Mouse (Mus musculus): ENCODE data around the gene Eid2.
"Not testable (repeated sequence)": the region's sequence is repeated elsewhere in the genome, so short reads cannot be mapped to it uniquely, and the experiment has no call there.

Eid2 gene

GRCm38 (mm10) chr7:28267129-28268041 is at the start of gene Eid2:
Eid2 (plus strand) TSS chr7:28267881.
- POLR2A ChIA-PET = interaction anchor here in 3 of 4 experiments (0.5 to 1.9 kb wide), 35 partner anchors 10 to 859 kb away, joined by 3 to 8 read pairs (median 4); partner anchors contain the start of genes Rps16 (in 3 of the 3), Selenov (in 3 of the 3), Dll3 (in 2 of the 3) and Dyrk1b (in 1 of the 3)
- CTCF ChIA-PET = interaction anchor here (0.6 to 1.9 kb wide), 20 partner anchors 10 to 566 kb away, joined by 3 to 15 read pairs (median 4); partner anchors contain the start of genes Dll3 (in 1 of the 4) and Eid2b (in 1 of the 4)

- CTCF ChIA-PET, POLR2A ChIA-PET: not testable (repeated sequence)
These were observed 48.5 kb upstream of the Eid2 start for GRCm38 (mm10) chr7:28218951-28219740.

- POLR2A ChIA-PET, CTCF ChIA-PET: not testable (repeated sequence)
These were observed 40.8 kb upstream of the Eid2 start for GRCm38 (mm10) chr7:28226836-28227235.

GRCm38 (mm10) chr7:28227421-28227820 is 40.3 kb upstream of the Eid2 start:
- CTCF ChIA-PET = not testable (repeated sequence)
- POLR2A ChIA-PET = interaction anchor here in 1 of 4 experiments (1.0 kb wide), 1 partner anchor 9 kb away, joined by 3 read pairs; no protein-coding TSS in a partner anchor

GRCm38 (mm10) chr7:28243943-28244342 is 23.7 kb upstream of the Eid2 start:
- POLR2A ChIA-PET, CTCF ChIA-PET: not testable (repeated sequence)

GRCm38 (mm10) chr7:28248957-28249356 is 18.7 kb upstream of the Eid2 start:
- CTCF ChIA-PET = interaction anchor here in 2 of 4 experiments (0.7 to 1.6 kb wide), 4 partner anchors 19 to 411 kb away, joined by 4 to 6 read pairs (median 4); partner anchors contain the start of gene Eid2 (in 1 of the 2)
- POLR2A ChIA-PET = interaction anchor here in 2 of 4 experiments (0.7 to 1.2 kb wide), 3 partner anchors 19 to 372 kb away, joined by 3 to 9 read pairs (median 5); partner anchors contain the start of gene Eid2 (in 1 of the 2)

- ChIA-PET POLR2A (no interaction called here), CTCF (no interaction called here)
These were observed 15.7 kb upstream of the Eid2 start for GRCm38 (mm10) chr7:28251976-28252375.

GRCm38 (mm10) chr7:28254591-28254990 is 13.1 kb upstream of the Eid2 start:
- POLR2A ChIA-PET = no interaction called here

GRCm38 (mm10) chr7:28255476-28255875 is 12.2 kb upstream of the Eid2 start:
- ChIA-PET CTCF (interaction anchor here (0.6 to 1.7 kb wide), 18 partner anchors 8 to 266 kb away, joined by 3 to 7 read pairs (median 3); partner anchors contain the start of genes Dyrk1b (in 1 of the 4), Eid2 (in 1 of the 4) and Eid2b (in 1 of the 4)), POLR2A (interaction anchor here in 3 of 4 experiments (0.6 to 1.0 kb wide), 3 partner anchors 40 to 445 kb away, joined by 3 to 4 read pairs (median 3); partner anchors contain the start of gene Dll3 (in 1 of the 3))

More at GRCm38 (mm10) chr7:28254591-28254990, 13.1 kb upstream of the Eid2 start:
- CTCF ChIA-PET = interaction anchor here in 1 of 4 experiments (1.2 kb wide), 1 partner anchor 107 kb away, joined by 4 read pairs; no protein-coding TSS in a partner anchor

- ChIA-PET POLR2A (no interaction called here), CTCF (interaction anchor here in 1 of 4 experiments (1.3 kb wide), 1 partner anchor 115 kb away, joined by 3 read pairs; no protein-coding TSS in a partner anchor)
These were observed 4.8 kb upstream of the Eid2 start for GRCm38 (mm10) chr7:28262861-28263260.

GRCm38 (mm10) chr7:28263786-28264185 is 3.9 kb upstream of the Eid2 start:
- ChIA-PET CTCF (interaction anchor here in 3 of 4 experiments (0.6 to 1.3 kb wide), 3 partner anchors 8 to 116 kb away, joined by 3 to 7 read pairs (median 3); no protein-coding TSS in a partner anchor), POLR2A (interaction anchor here in 3 of 4 experiments (0.6 to 1.0 kb wide), 3 partner anchors 84 to 113 kb away, joined by 3 read pairs; partner anchors contain the start of gene Dyrk1b (in 1 of the 3))

GRCm38 (mm10) chr7:28265391-28265790 is 2.3 kb upstream of the Eid2 start:
- ChIA-PET CTCF (no interaction called here), POLR2A (interaction anchor here in 1 of 4 experiments (1.0 kb wide), 1 partner anchor 86 kb away, joined by 3 read pairs; no protein-coding TSS in a partner anchor)

- CTCF ChIA-PET = interaction anchor here (0.5 to 1.9 kb wide), 23 partner anchors 9 to 566 kb away, joined by 3 to 15 read pairs (median 4); partner anchors contain the start of genes Dll3 (in 1 of the 4) and Eid2b (in 1 of the 4)
- POLR2A ChIA-PET = interaction anchor here in 3 of 4 experiments (0.6 to 1.9 kb wide), 34 partner anchors 9 to 616 kb away, joined by 3 to 8 read pairs (median 4); partner anchors contain the start of genes Selenov (in 3 of the 3), Dll3 (in 2 of the 3), Rps16 (in 2 of the 3) and Eid2b (in 1 of the 3)
These were observed 406 bp downstream of the Eid2 start for GRCm38 (mm10) chr7:28268042-28268531.

- CTCF ChIA-PET = interaction anchor here in 2 of 4 experiments (0.5 to 1.9 kb wide), 7 partner anchors 9 to 71 kb away, joined by 3 to 15 read pairs (median 3); partner anchors contain the start of gene Eid2b (in 2 of the 2)
- POLR2A ChIA-PET = interaction anchor here in 2 of 4 experiments (0.5 to 1.9 kb wide), 7 partner anchors 8 to 1088 kb away, joined by 3 to 7 read pairs (median 3); partner anchors contain the start of genes Eid2b (in 1 of the 2), Rps16 (in 1 of the 2) and Selenov (in 1 of the 2)
These were observed 895 bp downstream of the Eid2 start for GRCm38 (mm10) chr7:28268576-28268975.

GRCm38 (mm10) chr7:28269355-28269754 is 1.7 kb downstream of the Eid2 start:
- ChIA-PET POLR2A (interaction anchor here in 2 of 4 experiments (0.5 to 1.7 kb wide), 6 partner anchors 22 to 1089 kb away, joined by 3 read pairs; partner anchors contain the start of genes Rps16 (in 1 of the 2), Selenov (in 1 of the 2) and Supt5 (in 1 of the 2)), CTCF (interaction anchor here in 2 of 4 experiments (0.5 to 1.4 kb wide), 5 partner anchors 8 to 589 kb away, joined by 3 to 4 read pairs (median 3); partner anchors contain the start of gene Eid2b (in 1 of the 2))

- ChIA-PET CTCF (interaction anchor here in 3 of 4 experiments (0.6 to 1.2 kb wide), 5 partner anchors 16 to 245 kb away, joined by 3 to 4 read pairs (median 3); partner anchors contain the start of genes Dll3 (in 1 of the 3) and Selenov (in 1 of the 3)), POLR2A (interaction anchor here in 2 of 4 experiments (0.8 to 2.1 kb wide), 4 partner anchors 79 to 122 kb away, joined by 3 to 6 read pairs (median 3); partner anchors contain the start of gene Rps16 (in 2 of the 2))
These were observed 4.1 kb downstream of the Eid2 start for GRCm38 (mm10) chr7:28271761-28272160.

GRCm38 (mm10) chr7:28277237-28277614 is 9.5 kb downstream of the Eid2 start:
- ChIA-PET CTCF (interaction anchor here in 3 of 4 experiments (0.6 to 4.1 kb wide), 11 partner anchors 8 to 160 kb away, joined by 3 to 17 read pairs (median 3); partner anchors contain the start of genes Dll3 (in 1 of the 3), Eid2 (in 1 of the 3), Gmfg (in 1 of the 3) and Med29 (in 1 of the 3)), POLR2A (interaction anchor here in 2 of 4 experiments (0.6 to 3.6 kb wide), 18 partner anchors 9 to 115 kb away, joined by 3 to 22 read pairs (median 3); partner anchors contain the start of genes Med29 (in 2 of the 2), Paf1 (in 2 of the 2), Selenov (in 2 of the 2) and Dll3 (in 1 of the 2))
